Mouse (Mus musculus) gastrocnemius, adult 2 months (tissue): ENCODE measurements around the gene Tbl1xr1. TPM values are rescaled to one million over a fixed set of nuclear protein-coding genes. Genes with fewer than 3 reads are reported as not detected.
A peak's percentile ranks its signal among the peaks of the same experiment; 100 is the strongest.

Source experiments
- DNase-seq: peaks from one replicate; pipeline ENCODE4 v3.0.0; 2022
- H3K27ac ChIP-seq: fragments of 200-600 bp; 2 replicates; pipeline ENCODE4 v1.8.1; 2022; ENCODE audit warnings: mild to moderate bottlenecking
- H3K4me3 ChIP-seq: fragments of 200-600 bp; 2 replicates; pipeline ENCODE4 v1.8.1; 2022; ENCODE audit warnings: mild to moderate bottlenecking, moderate library complexity
- CTCF ChIP-seq: fragments of 200-600 bp; IDR thresholded peaks from 2 replicates; pipeline ENCODE4 v1.8.1; 2022; ENCODE audit warnings: antibody characterized with exemption, mild to moderate bottlenecking, moderate library complexity
- intact Hi-C: fragments of 180-260 bp; cut with DNase I; formaldehyde crosslinking; loops from one replicate; pipeline ENCODE4 v1.15.1; 2025
- total RNA-seq, 2 experiments: library from RNA; stranded (reverse); gene quantifications; 2 replicates each; pipeline ENCODE4 v1.2.3; 2021

Gene Tbl1xr1
- total RNA-seq, 2 experiments from 2014 or later: 53.6 to 66.5 TPM

GRCm38 (mm10) chr3:22137793-22138579 lies 61.5 kb downstream of the Tbl1xr1 start:
- intact Hi-C loops: no loop called here
- no peak for TF ChIP-seq CTCF
- no peak for DNase-seq
- Histone ChIP-seq H3K4me3 (no peak overlapping the region), H3K27ac (no peak overlapping the region)

DNA sequence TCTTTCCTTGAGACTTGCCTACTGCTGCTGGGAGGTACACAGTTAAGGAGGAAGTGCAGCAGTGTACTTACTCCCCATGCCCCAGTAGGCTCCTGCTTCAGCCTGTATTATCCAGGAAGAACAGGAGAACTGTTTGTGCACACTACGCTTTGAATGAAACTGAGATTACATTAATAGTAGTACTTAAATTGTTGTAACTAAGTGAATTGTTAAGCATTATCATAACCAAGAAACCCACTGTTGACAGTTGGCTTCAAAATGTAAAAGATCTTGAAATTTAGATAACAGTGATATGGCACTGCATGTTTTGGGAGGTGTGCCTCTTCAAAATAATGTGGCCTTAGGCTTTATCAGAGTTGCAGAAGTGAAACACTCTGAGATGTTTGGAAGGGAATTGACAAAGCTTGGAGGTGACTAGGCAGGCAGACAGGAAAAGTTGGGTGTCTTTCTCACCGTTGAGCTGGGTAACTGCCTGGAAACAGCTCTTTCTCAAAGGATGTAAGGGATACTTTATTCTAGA lies 62.2 kb downstream of the Tbl1xr1 start:
- Histone ChIP-seq H3K4me3 (no peak overlapping the region), H3K27ac (no peak overlapping the region)
- TF ChIP-seq CTCF: no peak
- intact Hi-C loops: no loop called here
- DNase-seq: no peak

DNA sequence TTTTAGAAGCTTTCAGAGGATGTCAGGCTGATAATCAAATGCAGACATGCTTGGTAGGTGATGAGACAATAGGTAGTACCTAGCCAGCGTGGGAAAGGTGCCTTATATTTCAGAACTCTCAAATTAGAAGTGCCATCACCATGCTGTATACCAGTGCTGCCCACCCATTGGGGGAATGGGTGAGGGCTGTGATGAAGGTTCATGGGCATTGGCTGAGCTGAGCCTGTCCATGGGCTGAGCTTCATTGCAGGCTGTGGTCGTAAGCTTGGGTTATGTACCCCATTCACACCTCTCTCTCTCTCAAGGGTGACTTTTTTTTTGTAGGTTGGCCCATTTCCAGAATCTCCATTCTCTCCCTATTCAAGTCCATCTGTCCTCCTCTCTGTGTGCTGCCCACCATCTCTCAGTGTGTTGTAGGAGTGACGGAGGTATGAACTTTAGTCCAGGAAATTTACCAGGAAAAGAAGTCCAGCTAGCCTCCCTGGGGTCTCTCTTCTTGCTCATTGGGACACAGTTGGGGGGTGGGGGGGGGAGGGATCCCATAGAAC lies 63.7 kb downstream of the Tbl1xr1 start:
- no peak overlapping the region for H3K4me3 ChIP-seq
- no peak overlapping the region for H3K27ac ChIP-seq
- intact Hi-C loops: loop anchor here (5.0 to 10.0 kb wide), 2 partner anchors 43 to 155 kb away; no protein-coding TSS in a partner anchor
- DNase-seq: no peak
- TF ChIP-seq CTCF: no peak

DNA sequence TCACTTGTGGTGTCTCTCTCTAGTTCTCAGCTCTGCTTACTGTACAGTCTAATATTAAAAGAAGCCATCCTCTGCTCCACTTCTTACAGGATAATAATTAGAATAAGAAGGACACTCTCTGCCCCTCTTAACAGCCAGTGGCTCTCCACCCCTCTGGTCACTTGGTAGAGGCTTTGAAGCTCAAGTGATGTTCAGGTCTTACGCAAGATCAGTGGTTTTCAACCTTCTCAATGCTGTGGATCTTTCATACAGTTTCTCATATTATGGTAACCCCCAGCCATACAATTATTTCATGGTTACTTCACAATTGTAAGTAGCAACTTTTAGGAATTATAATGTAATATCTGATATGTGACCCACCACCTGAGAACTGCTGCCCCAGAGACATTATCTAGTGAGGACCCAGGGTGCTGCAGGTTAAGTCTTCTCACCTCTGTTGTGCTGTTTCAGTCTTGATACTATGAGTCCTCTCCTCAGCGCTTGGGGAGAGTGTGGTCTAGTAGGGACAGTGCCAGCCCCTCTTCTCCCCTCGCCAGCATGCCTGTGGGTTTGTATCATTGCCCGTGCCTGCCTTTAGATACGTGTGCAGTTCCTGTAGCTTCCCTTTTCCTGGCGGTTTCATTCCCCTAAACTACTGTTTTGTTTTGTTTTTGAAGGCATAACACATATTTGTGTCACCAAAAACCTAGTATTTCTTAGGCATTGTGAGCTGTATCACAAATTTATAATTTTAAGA lies 65.7 kb downstream of the Tbl1xr1 start:
- DNase-seq: no peak
- Histone ChIP-seq H3K27ac (no peak overlapping the region), H3K4me3 (no peak overlapping the region)
- intact Hi-C loops: loop anchor here (5.0 to 10.0 kb wide), 2 partner anchors 45 to 157 kb away; no protein-coding TSS in a partner anchor
- no peak for TF ChIP-seq CTCF

DNA sequence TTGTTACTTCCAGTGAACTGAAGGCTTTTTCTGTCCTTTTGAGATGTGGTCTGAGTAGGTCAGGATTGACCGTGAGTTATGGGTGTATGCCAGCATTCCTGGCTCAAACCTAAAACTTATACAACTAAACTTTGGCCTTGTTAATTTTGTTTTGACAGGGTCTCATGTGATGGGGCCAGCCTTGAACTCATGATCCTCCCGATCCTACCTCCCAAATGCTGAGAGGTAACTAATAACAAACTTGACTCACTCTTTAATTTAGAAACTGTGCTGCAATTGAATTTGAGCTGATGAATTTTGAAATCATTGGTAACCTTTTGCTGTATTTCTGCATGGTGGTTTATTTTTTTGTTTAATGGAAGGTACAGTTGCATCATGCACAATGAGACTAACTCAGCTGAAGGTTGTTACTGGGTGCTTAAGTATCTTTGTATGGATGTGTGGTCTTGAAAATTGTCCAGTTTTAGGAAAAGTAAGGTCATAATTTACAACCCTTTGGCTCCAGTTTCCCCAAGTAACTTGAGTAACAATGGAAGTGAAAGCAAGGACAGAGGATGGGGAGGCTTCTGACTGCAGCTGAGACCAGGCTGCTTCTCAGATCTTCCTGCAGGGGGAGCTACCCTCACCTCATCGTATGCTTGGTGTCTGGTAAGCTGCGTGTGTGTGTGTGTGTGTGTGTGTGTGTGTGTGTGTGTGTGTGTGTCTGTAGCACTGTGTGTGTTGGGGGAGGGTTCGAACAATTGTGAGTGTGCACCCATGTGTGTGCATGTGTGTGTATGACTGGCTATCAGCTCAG lies 66.6 kb downstream of the Tbl1xr1 start:
- Histone ChIP-seq H3K4me3 (no peak overlapping the region), H3K27ac (no peak overlapping the region)
- peak; percentile 31 for DNase-seq
- TF ChIP-seq CTCF: peak; percentile 43
- intact Hi-C loops: loop anchor here (5.0 to 10.0 kb wide), 2 partner anchors 46 to 158 kb away; no protein-coding TSS in a partner anchor

DNA sequence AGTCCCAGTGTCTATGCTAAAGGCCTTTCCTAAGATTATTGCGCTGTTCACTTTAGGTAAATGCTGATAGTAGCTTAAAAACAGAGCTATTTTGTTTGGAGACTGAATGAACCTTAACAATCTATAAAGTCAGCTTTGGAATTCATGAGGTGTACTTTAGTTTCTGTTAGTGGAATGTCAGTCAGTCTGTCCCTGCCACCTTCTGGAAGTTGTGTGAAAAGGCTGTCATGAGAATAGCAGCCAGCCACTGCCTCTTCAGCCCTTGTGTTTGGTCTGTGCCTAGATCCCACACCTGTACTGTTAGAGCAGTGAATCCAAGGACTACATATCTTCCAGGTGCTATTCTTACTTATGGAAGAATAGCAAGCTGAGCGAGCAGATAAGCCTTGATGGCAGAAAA lies 67.8 kb downstream of the Tbl1xr1 start:
- Histone ChIP-seq H3K27ac (peak overlapping the region; percentile 10; the same call in 1 of the 2 replicates), H3K4me3 (no peak overlapping the region)
- TF ChIP-seq CTCF: peak; percentile 63
- intact Hi-C loops: loop anchor here (2.0 to 10.0 kb wide), 3 partner anchors 47 to 207 kb away; no protein-coding TSS in a partner anchor
- peak; percentile 18 for DNase-seq

- no peak overlapping the region for H3K4me3 ChIP-seq
- peak; percentile 57 for DNase-seq
- no peak overlapping the region for H3K27ac ChIP-seq
- TF ChIP-seq CTCF: peak; percentile 58
- intact Hi-C loops: loop anchor here (2.0 to 10.0 kb wide), 2 partner anchors 71 to 163 kb away; partner anchors contain the start of gene Tbl1xr1
Observed at GRCm38 (mm10) chr3:22147433-22147927, 71.0 kb downstream of the Tbl1xr1 start.

DNA sequence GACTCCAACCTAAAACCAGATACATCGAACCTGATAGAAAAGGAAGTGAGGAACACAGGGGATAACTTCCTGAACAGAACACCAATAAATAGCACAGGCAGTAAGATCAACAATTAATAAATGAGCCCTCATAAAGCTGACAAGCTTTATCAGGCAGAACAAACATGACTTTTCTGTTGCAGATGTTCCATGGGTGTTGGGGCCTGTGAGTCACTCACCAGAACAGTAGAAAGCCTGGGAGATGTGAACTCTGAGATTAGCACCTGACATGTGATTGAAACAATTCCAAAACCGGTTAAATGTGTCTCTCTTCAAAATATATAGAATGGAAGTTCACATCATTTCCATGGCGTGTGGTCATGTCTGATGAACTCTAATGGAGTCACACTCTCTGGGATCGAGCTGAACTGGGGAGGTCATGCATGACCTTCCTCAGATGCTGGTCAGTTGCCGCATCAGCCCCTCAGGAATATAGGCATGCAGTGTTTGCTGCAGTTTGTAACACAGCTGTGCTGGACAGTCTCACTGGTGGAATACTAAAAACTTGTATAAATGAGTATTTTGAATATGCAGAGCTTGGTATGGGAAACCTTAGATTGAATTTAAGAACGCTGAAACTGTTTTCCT lies 72.0 kb downstream of the Tbl1xr1 start:
- no peak overlapping the region for H3K27ac ChIP-seq
- no peak for DNase-seq
- intact Hi-C loops: loop anchor here (10.0 kb wide), 1 partner anchor 164 kb away; no protein-coding TSS in a partner anchor

DNA sequence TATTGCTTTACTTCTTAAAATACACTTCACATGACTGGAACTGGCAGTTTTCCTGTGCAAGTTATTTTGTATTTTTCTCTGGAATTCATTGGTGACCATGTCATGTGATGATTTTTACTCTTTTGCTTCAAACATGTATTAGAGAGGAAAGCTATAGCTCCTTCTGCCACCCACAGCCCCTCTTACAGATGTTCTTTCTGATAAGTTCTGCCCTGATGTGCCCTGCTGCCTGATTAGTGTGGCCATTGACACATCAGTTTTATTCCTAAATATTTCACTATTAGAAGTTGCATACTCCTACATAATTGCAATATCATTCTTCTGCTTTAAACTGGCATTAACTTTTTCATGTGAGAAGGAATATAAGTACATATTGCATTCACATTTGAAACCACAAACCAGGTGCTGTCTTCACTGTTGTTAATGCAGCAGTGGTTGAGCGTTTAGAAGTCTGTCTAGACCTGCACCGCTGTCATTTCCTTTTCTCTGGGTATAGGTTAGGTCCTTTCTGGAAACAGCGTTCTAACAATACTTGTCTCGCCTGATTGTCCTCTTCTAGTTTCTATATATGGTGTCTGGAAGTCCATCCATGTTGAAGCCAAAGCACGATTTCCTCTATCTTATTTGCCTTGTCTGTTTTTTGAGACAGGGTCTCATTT lies 74.5 kb downstream of the Tbl1xr1 start:
- no peak for TF ChIP-seq CTCF
- no peak overlapping the region for H3K27ac ChIP-seq
- no peak for DNase-seq
- intact Hi-C loops: no loop called here
- no peak overlapping the region for H3K4me3 ChIP-seq

More for the DNA sequence above, 72.0 kb downstream of the Tbl1xr1 start:
- no peak for TF ChIP-seq CTCF
- no peak overlapping the region for H3K4me3 ChIP-seq

DNA sequence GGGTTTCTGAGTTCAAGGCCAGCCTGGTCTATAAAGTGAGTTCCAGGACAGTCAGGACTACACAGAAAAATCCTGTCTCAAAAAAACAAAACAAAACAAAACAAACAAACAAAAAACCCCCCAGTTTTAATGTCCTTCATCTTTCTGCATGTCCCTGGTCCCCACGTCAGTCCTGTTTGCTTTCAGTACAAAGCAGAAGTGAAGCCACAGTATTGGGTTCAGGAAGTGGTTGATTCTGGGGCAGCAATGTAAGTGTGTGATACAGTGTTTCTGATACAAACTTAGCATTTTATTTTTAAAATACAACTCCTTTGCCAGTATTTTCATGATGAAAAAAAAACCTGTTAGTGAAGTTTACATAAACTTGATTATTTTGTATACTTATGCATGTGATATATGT lies 76.3 kb downstream of the Tbl1xr1 start:
- no peak for TF ChIP-seq CTCF

GRCm38 (mm10) chr3:22154522-22154921 lies 78.1 kb downstream of the Tbl1xr1 start:
- intact Hi-C loops: no loop called here

More for the DNA sequence above, 76.3 kb downstream of the Tbl1xr1 start:
- intact Hi-C loops: no loop called here
- no peak for DNase-seq
- Histone ChIP-seq H3K4me3 (no peak overlapping the region), H3K27ac (no peak overlapping the region)

More at GRCm38 (mm10) chr3:22154522-22154921, 78.1 kb downstream of the Tbl1xr1 start:
- Histone ChIP-seq H3K27ac (no peak overlapping the region), H3K4me3 (no peak overlapping the region)
- TF ChIP-seq CTCF: no peak
- DNase-seq: no peak
